Mouse (Mus musculus) CH12.LX (cell line): ENCODE measurements around the gene 4930455H04Rik. TPM values are rescaled to one million over a fixed set of nuclear protein-coding genes. Genes with fewer than 3 reads are reported as not detected.

ENCODE experiments used
- DNase-seq: peaks from one replicate; pipeline ENCODE4 v3.0.0-alpha.2; 2013; ENCODE audit errors: extremely low read depth
- H3K27ac ChIP-seq: 2 replicates; pipeline ENCODE4 v1.5.1; 2012; ENCODE audit warnings: low read depth, mild to moderate bottlenecking, control low read depth, moderate library complexity; ENCODE audit not compliant: insufficient read depth
- H3K27me3 ChIP-seq: replicated peaks from 2 replicates; pipeline ENCODE3; 2012; ENCODE audit warnings: inconsistent platforms
- H3K36me3 ChIP-seq, 2 experiments: replicated peaks in 1 of 2; 2 replicates each; pipeline versions ENCODE3 to v1.6.1; 2012; ENCODE audit warnings: inconsistent platforms in 1 of 2, low read length in 1 of 2, mild to moderate bottlenecking in 1 of 2, mixed read lengths in 1 of 2, moderate library complexity in 1 of 2; ENCODE audit not compliant: control insufficient read depth in 1 of 2, insufficient read depth in 1 of 2
- H3K4me1 ChIP-seq, 2 experiments: 2 replicates each; pipeline ENCODE4 v1.6.1; 2012; ENCODE audit warnings: inconsistent platforms in 1 of 2, moderate library complexity in 1 of 2; ENCODE audit not compliant: insufficient read depth in 2 of 2, control insufficient read depth in 1 of 2
- H3K4me2 ChIP-seq: 2 replicates; pipeline ENCODE4 v1.6.1; 2012; ENCODE audit warnings: low read depth, mild to moderate bottlenecking, control low read depth; ENCODE audit not compliant: poor library complexity, insufficient read depth, severe bottlenecking
- H3K4me3 ChIP-seq, 3 experiments: fragments of 150-350 bp in 1 of 3; sonication (generic) in 1 of 3; replicated peaks in 1 of 3; 2 replicates each; pipeline versions ENCODE3 to v1.5.1; 2011 to 2012; ENCODE audit warnings: low read depth in 2 of 3, low read length in 2 of 3, mild to moderate bottlenecking in 2 of 3, moderate library complexity in 2 of 3, control low read depth in 1 of 3, improper control_type of control experiment in 1 of 3, inconsistent platforms in 1 of 3, mixed read lengths in 1 of 3; ENCODE audit not compliant: poor library complexity in 1 of 3
- H3K79me2 ChIP-seq: replicated peaks from 2 replicates; pipeline ENCODE4 v1.6.1; 2012; ENCODE audit warnings: mild to moderate bottlenecking, moderate library complexity; ENCODE audit not compliant: control insufficient read depth, poor library complexity, insufficient read depth, severe bottlenecking; ENCODE audit errors: extremely low read depth
- H3K9ac ChIP-seq: 2 replicates; pipeline ENCODE4 v1.6.1; 2012; ENCODE audit warnings: low read depth, mild to moderate bottlenecking, control low read depth, moderate library complexity; ENCODE audit not compliant: insufficient read depth
- H3K9me3 ChIP-seq: replicated peaks from 2 replicates; pipeline ENCODE3; 2012; ENCODE audit warnings: low read length, inconsistent platforms, mixed read lengths
- BHLHE40 ChIP-seq: IDR thresholded peaks from 2 replicates; pipeline ENCODE4 v1.6.1; 2011; ENCODE audit warnings: mild to moderate bottlenecking, low read depth, low read length, improper control_type of control experiment
- CHD2 ChIP-seq: IDR thresholded peaks from 2 replicates; pipeline ENCODE4 v1.6.1; 2011; ENCODE audit warnings: low read length, improper control_type of control experiment
- CTCF ChIP-seq, 2 experiments: IDR thresholded peaks in 1 of 2; conservative IDR thresholded peaks in 1 of 2; 2 replicates each; pipeline ENCODE4 v1.5.1; 2011 to 2012; ENCODE audit warnings: low read depth in 2 of 2, low read length in 2 of 2, improper control_type of control experiment in 1 of 2, inconsistent platforms in 1 of 2, mild to moderate bottlenecking in 1 of 2, moderate library complexity in 1 of 2
- ELF1 ChIP-seq: IDR thresholded peaks from 2 replicates; pipeline ENCODE4 v1.6.1; 2014; ENCODE audit warnings: low read depth, mild to moderate bottlenecking, inconsistent platforms, low read length, improper control_type of control experiment
- EP300 ChIP-seq: IDR thresholded peaks from 2 replicates; pipeline ENCODE4 v1.6.1; 2011; ENCODE audit warnings: low read length, improper control_type of control experiment
- ETS1 ChIP-seq: conservative IDR thresholded peaks from 2 replicates; pipeline ENCODE4 v1.6.1; 2012; ENCODE audit warnings: low read depth, mild to moderate bottlenecking, inconsistent platforms, low read length, improper control_type of control experiment, moderate library complexity
- GABPA ChIP-seq: IDR thresholded peaks from 2 replicates; pipeline ENCODE4 v1.6.1; 2012; ENCODE audit warnings: low read depth, low read length, improper control_type of control experiment, inconsistent platforms; ENCODE audit not compliant: insufficient replicate concordance
- IRF4 ChIP-seq: IDR thresholded peaks from 2 replicates; pipeline ENCODE4 v1.6.1; 2014; ENCODE audit warnings: low read depth, mild to moderate bottlenecking, inconsistent platforms, low read length, improper control_type of control experiment
- JUN ChIP-seq: IDR thresholded peaks from 2 replicates; pipeline ENCODE4 v1.6.1; 2011; ENCODE audit warnings: low read depth, mild to moderate bottlenecking, low read length, improper control_type of control experiment, moderate library complexity; ENCODE audit not compliant: insufficient read depth
- JUND ChIP-seq: conservative IDR thresholded peaks from 2 replicates; pipeline ENCODE4 v1.6.1; 2011; ENCODE audit warnings: low read depth, low read length, improper control_type of control experiment
- KAT2A ChIP-seq: IDR thresholded peaks from 2 replicates; pipeline ENCODE4 v1.6.1; 2012; ENCODE audit warnings: low read length, improper control_type of control experiment, inconsistent platforms; ENCODE audit not compliant: insufficient replicate concordance
- MAFK ChIP-seq: IDR thresholded peaks from 2 replicates; pipeline ENCODE4 v1.6.1; 2011; ENCODE audit warnings: low read length, improper control_type of control experiment; ENCODE audit not compliant: insufficient replicate concordance
- MAX ChIP-seq: IDR thresholded peaks from 2 replicates; pipeline ENCODE4 v1.6.1; 2011; ENCODE audit warnings: low read length, improper control_type of control experiment
- MAZ ChIP-seq: IDR thresholded peaks from 2 replicates; pipeline ENCODE4 v1.6.1; 2012; ENCODE audit warnings: low read depth, mild to moderate bottlenecking, inconsistent platforms, low read length, improper control_type of control experiment, moderate library complexity
- MEF2A ChIP-seq: IDR thresholded peaks from 2 replicates; pipeline ENCODE4 v1.6.1; 2014; ENCODE audit warnings: low read depth, mild to moderate bottlenecking, inconsistent platforms, low read length, improper control_type of control experiment, borderline replicate concordance
- NRF1 ChIP-seq: IDR thresholded peaks from 2 replicates; pipeline ENCODE4 v1.6.1; 2014; ENCODE audit warnings: low read depth, mild to moderate bottlenecking, inconsistent platforms, low read length, improper control_type of control experiment, moderate library complexity
- PAX5 ChIP-seq: IDR thresholded peaks from 2 replicates; pipeline ENCODE4 v1.6.1; 2012; ENCODE audit warnings: low read length, inconsistent platforms, mixed read lengths
- RCOR1 ChIP-seq: conservative IDR thresholded peaks from 2 replicates; pipeline ENCODE4 v1.6.1; 2012; ENCODE audit warnings: low read depth, mild to moderate bottlenecking, inconsistent platforms, low read length, improper control_type of control experiment
- SIN3A ChIP-seq: IDR thresholded peaks from 2 replicates; pipeline ENCODE4 v1.6.1; 2012; ENCODE audit warnings: low read length, improper control_type of control experiment, inconsistent platforms
- SMC3 ChIP-seq: IDR thresholded peaks from 2 replicates; pipeline ENCODE4 v1.6.1; 2011; ENCODE audit warnings: low read depth, low read length, improper control_type of control experiment
- TCF12 ChIP-seq: IDR thresholded peaks from 2 replicates; pipeline ENCODE4 v1.6.1; 2014; ENCODE audit warnings: low read depth, mild to moderate bottlenecking, inconsistent platforms, low read length, improper control_type of control experiment
- USF2 ChIP-seq: conservative IDR thresholded peaks from 2 replicates; pipeline ENCODE4 v1.6.1; 2011; ENCODE audit warnings: low read depth, low read length, improper control_type of control experiment
- ZMIZ1 ChIP-seq: IDR thresholded peaks from 2 replicates; pipeline ENCODE4 v1.6.1; 2012; ENCODE audit warnings: low read depth, mild to moderate bottlenecking, inconsistent platforms, low read length, improper control_type of control experiment
- ZNF384 ChIP-seq: IDR thresholded peaks from 2 replicates; pipeline ENCODE4 v1.6.1; 2012; ENCODE audit warnings: low read depth, low read length, improper control_type of control experiment, inconsistent platforms
- dilution Hi-C: fragments of 300-500 bp; cut with MboI; formaldehyde crosslinking; loops from 2 replicates; pipeline ENCODE4 v1.14.3; 2020; ENCODE audit warnings: low sequenced_read_pairs; ENCODE audit not compliant: extremely low pct_unique_long_range_greater_than_20kb, extremely low pct_ligation_motif_present
- in situ Hi-C: fragments of 300-500 bp; cut with MboI; formaldehyde crosslinking; loops from 3 replicates; pipeline ENCODE4 v1.14.3; 2019; ENCODE audit warnings: low sequenced_read_pairs, low pct_ligation_motif_present, low pct_unique_long_range_greater_than_20kb, mixed read lengths
- polyA plus RNA-seq: library from polyadenylated mRNA; unstranded; fragments of >175 nt; gene quantifications from 2 replicates; pipeline ENCODE4 v1.2.1, GENCODE M21; 2012; ENCODE audit warnings: low read depth; ENCODE audit not compliant: insufficient read length
- total RNA-seq, 2 experiments: library from RNA; depleted of rRNA; stranded (reverse); fragments of 300-350 nt in 1 of 2; fragments of >200 nt in 1 of 2; gene quantifications; 2 replicates each; pipeline ENCODE4 v1.2.3; 2012 to 2014

The 4930455H04Rik gene
- total and polyA plus RNA-seq, 3 experiments, result not detected

DNA sequence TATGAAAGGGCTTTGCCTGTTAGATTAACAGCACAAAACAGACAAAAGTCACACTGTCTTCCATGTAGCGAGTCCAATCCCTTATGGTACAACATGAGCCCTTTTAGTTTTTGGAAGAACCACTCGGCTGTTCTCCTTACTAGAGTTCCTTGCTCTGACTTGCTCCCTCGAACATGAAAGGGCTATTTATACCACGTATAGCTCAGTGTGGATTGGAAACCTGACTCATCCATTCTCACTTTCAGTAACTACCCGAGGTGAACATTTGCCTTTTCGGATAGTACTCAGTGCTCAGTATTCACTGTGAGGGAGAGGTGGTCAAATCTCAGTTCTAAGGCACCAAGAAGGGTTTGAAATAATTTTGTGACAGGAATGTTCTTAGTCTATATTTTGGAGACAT lies 35.3 kb downstream of the 4930455H04Rik start:
- TF ChIP-seq IRF4 (peak; percentile 82), ZMIZ1 (no peak), BHLHE40 (no peak), ETS1 (no peak), CTCF (conservative IDR thresholded peaks at IDR 0.05 in 1 of 2, IDR thresholded peaks at IDR 0.05 in 1 of 2; ENCODE audit: low read depth in 2 of 2, low read length in 2 of 2) (no peak), ZNF384 (no peak), SIN3A (no peak), MAZ (no peak), ELF1 (no peak), JUND (0 out of 2 replicates have a peak, but pooled peaks have one; percentile 12), SMC3 (no peak), PAX5 (no peak), MEF2A (peak; percentile 85; the same call in 1 of the 2 replicates), JUN (peak; percentile 64), USF2 (no peak), CHD2 (no peak), MAX (no peak), GABPA (no peak), NRF1 (no peak), EP300 (peak; percentile 71), MAFK (no peak), KAT2A (no peak), RCOR1 (no peak), TCF12 (no peak)
- TF ChIP-seq, all 38 proteins: peak for 5
- no peaks in the 10 kb centered on the region for H3K9me3 ChIP-seq
- H3K36me3 ChIP-seq, result no peaks in the 10 kb centered on the region
- no peak overlapping the region for H3K9ac ChIP-seq
- DNase-seq, result peak; percentile 12
- dilution Hi-C loops, result no loop called here
- H3K27ac ChIP-seq, result no peak overlapping the region
- peak overlapping the region; percentile 34; the same call in 1 of the 2 replicates for H3K4me2 ChIP-seq
- H3K79me2 ChIP-seq, result no peaks in the 10 kb centered on the region
- H3K4me1 ChIP-seq, result peaks cover 0 to 9% of the 10 kb centered on the region in 2 experiments; a peak in 2 of 4 replicates
- no peak overlapping the region for H3K4me3 ChIP-seq
- in situ Hi-C loops, result no loop called here
- H3K27me3 ChIP-seq, result no peaks in the 10 kb centered on the region
